Mouse (Mus musculus) myocyte (in vitro differentiated cells): ENCODE data around the gene Ak5.

Source experiments
- E2F4 ChIP-seq: IDR thresholded peaks from one replicate; pipeline ENCODE4 v1.6.1; 2011; ENCODE audit warnings: mild to moderate bottlenecking, control low read depth, moderate library complexity; ENCODE audit not compliant: insufficient read depth
- MAX ChIP-seq: IDR thresholded peaks from one replicate; pipeline ENCODE4 v1.6.1; 2011; ENCODE audit warnings: low read depth, mild to moderate bottlenecking, control low read depth
- MYOD1 ChIP-seq, 3 experiments: IDR thresholded peaks; one replicate each; pipeline ENCODE4 v1.6.1; 2011; ENCODE audit warnings: control low read depth in 2 of 3, low read depth in 2 of 3, mild to moderate bottlenecking in 2 of 3, moderate library complexity in 1 of 3; ENCODE audit not compliant: insufficient read length in 2 of 3, control insufficient read depth in 1 of 3
- MYOG ChIP-seq, 3 experiments: IDR thresholded peaks; one replicate each; pipeline ENCODE4 v1.6.1; 2011; ENCODE audit warnings: control low read depth in 2 of 3, low read depth in 2 of 3, mild to moderate bottlenecking in 2 of 3; ENCODE audit not compliant: insufficient read length in 2 of 3, control insufficient read depth in 1 of 3, insufficient read depth in 1 of 3
- POLR2A ChIP-seq: IDR thresholded peaks from one replicate; pipeline ENCODE4 v1.6.1; 2011; ENCODE audit warnings: low read depth, mild to moderate bottlenecking, control low read depth, moderate library complexity; ENCODE audit not compliant: insufficient read length
- POLR2AphosphoS2 ChIP-seq: IDR thresholded peaks from one replicate; pipeline ENCODE4 v1.6.1; 2011; ENCODE audit warnings: low read depth, control low read depth; ENCODE audit not compliant: insufficient read length
- REST ChIP-seq: IDR thresholded peaks from one replicate; pipeline ENCODE4 v1.6.1; 2011; ENCODE audit warnings: mild to moderate bottlenecking, control low read depth, moderate library complexity; ENCODE audit not compliant: insufficient read depth, insufficient read length
- SRF ChIP-seq: IDR thresholded peaks from one replicate; pipeline ENCODE4 v1.6.1; 2011; ENCODE audit warnings: low read depth; ENCODE audit not compliant: control insufficient read depth, insufficient read length
- TCF12 ChIP-seq: IDR thresholded peaks from one replicate; pipeline ENCODE4 v1.6.1; 2011; ENCODE audit warnings: mild to moderate bottlenecking, control low read depth; ENCODE audit not compliant: poor library complexity, insufficient read depth, severe bottlenecking
- TCF3 ChIP-seq: IDR thresholded peaks from one replicate; pipeline ENCODE4 v1.6.1; 2011; ENCODE audit warnings: low read depth, control low read depth; ENCODE audit not compliant: insufficient read length
- USF1 ChIP-seq: IDR thresholded peaks from one replicate; pipeline ENCODE4 v1.6.1; 2011; ENCODE audit warnings: low read depth, mild to moderate bottlenecking, control low read depth, moderate library complexity

DNA sequence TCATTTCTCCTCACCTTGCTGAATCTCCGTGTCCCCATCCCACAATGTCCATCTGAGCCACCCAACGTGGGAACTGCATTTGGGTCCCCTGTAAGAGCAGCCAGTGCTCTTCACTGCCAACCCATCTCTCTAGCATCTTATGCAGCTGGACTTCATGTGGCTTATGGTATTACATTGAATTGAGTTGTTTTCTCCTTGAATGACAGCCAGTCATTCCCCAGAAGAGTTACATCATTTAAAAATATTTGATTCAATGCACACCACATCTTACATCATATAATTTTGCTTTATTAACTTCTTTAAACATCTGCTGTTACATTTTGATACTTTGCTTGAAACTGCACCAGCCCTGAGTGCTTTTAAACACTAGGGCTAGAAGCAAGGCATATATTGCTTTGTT, 106.5 kb downstream of the Ak5 start:
- TF ChIP-seq E2F4 (no peak), POLR2AphosphoS2 (no peak), MYOD1 (IDR thresholded peaks at IDR 0.05; ENCODE audit: control insufficient read depth in 1 of 3, insufficient read length in 2 of 3, low read depth in 2 of 3) (no peak), POLR2A (no peak), MYOG (IDR thresholded peaks at IDR 0.05; ENCODE audit: control insufficient read depth in 1 of 3, insufficient read depth in 1 of 3, insufficient read length in 2 of 3, low read depth in 2 of 3) (no peak), REST (no peak), USF1 (no peak), TCF12 (no peak), MAX (no peak), TCF3 (no peak), SRF (no peak)
